Comparison of ENCODE assay signal across 28 mouse cellular contexts in genomic region chr5:122110625-122111024, GRCm38 (mm10). TPM values are rescaled to one million over a fixed set of nuclear protein-coding genes. Genes with fewer than 3 reads are reported as not detected.
DNase-seq lines count a peak whose midpoint lies in the region; ATAC-seq and TF ChIP-seq lines count a peak whose summit lies in the region.
"Had no signal": no experiment of that assay in that cellular context is flagged by ENCODE, and none has a peak within 500 bp of the region (broad histone marks: within the 10 kb centered on the region; RNA-seq: fewer than 3 reads in every experiment).

No protein-coding gene starts in this region.

- TF ChIP-seq EP300 in heart, postnatal 0 days (IDR thresholded peaks at IDR 0.05; ENCODE audit: low read depth), result peak; percentile 56; the same call in 1 of the 2 replicates

- peaks cover 14% of the 10 kb centered on the region for H3K4me1 ChIP-seq in heart, embryonic 12.5 days (replicated peaks)
- peaks cover 7% of the 10 kb centered on the region; the same call in 1 of the 2 replicates for H3K4me1 ChIP-seq in bone marrow, adult 2 months (ENCODE audit: control insufficient read depth, insufficient read depth, low read length)
- H3K4me1 ChIP-seq in heart, postnatal 0 days (ENCODE audit: control insufficient read depth, insufficient read depth), result no peaks in the 10 kb centered on the region
- H3K4me1 ChIP-seq: forebrain, embryonic 12.5 days; hindbrain, embryonic 15.5 days had no signal

- H3K27me3 ChIP-seq in heart, embryonic 12.5 days (replicated peaks), result no peaks in the 10 kb centered on the region
- H3K27me3 ChIP-seq in heart, postnatal 0 days (ENCODE audit: control insufficient read depth, insufficient read depth, low read length), result no peaks in the 10 kb centered on the region
- H3K27me3 ChIP-seq: embryonic facial prominence, embryonic 15.5 days; hindbrain, embryonic 15.5 days; kidney, embryonic 15.5 days had no signal

- H3K27ac ChIP-seq in gastrocnemius, adult 2 months, result no peak overlapping the region
- 0 out of 2 replicates have a peak overlapping the region, but pooled peaks have one; percentile 59 for H3K27ac ChIP-seq in heart, embryonic 12.5 days (ENCODE audit: poor library complexity, severe bottlenecking)
- H3K27ac ChIP-seq in bone marrow, adult 2 months (ENCODE audit: control insufficient read depth, insufficient read depth, low read depth, low read length, poor library complexity), result 0 out of 2 replicates have a peak overlapping the region, but pooled peaks have one; percentile 2
- H3K27ac ChIP-seq in heart, postnatal 0 days (ENCODE audit: low read depth), result peak overlapping the region; percentile 59
- H3K27ac ChIP-seq: embryonic facial prominence, embryonic 15.5 days; forebrain, embryonic 12.5 days; hindbrain, embryonic 15.5 days; kidney, embryonic 15.5 days had no signal

- H3K36me3 ChIP-seq in heart, embryonic 12.5 days, result peaks cover 23% of the 10 kb centered on the region
- peaks cover 16% of the 10 kb centered on the region for H3K36me3 ChIP-seq in heart, postnatal 0 days (replicated peaks; ENCODE audit: control insufficient read depth, insufficient read depth, low read length)
- H3K36me3 ChIP-seq: embryonic facial prominence, embryonic 15.5 days; forebrain, embryonic 12.5 days; hindbrain, embryonic 15.5 days; kidney, embryonic 15.5 days had no signal

- 76% methylated on average over 13 of the region's 13 CpGs for WGBS in heart, embryonic 12.5 days
- 81% methylated on average over 13 of the region's 13 CpGs for WGBS in bone marrow, adult 2 months
- 71% methylated on average over 13 of the region's 13 CpGs for WGBS in heart, postnatal 0 days

- H3K4me3 ChIP-seq in gastrocnemius, adult 2 months, result no peak overlapping the region
- no peak overlapping the region for H3K4me3 ChIP-seq in heart, embryonic 12.5 days
- H3K4me3 ChIP-seq in bone marrow, adult 2 months (replicated peaks; ENCODE audit: control insufficient read depth, low read depth, low read length), result no peak overlapping the region
- no peak overlapping the region for H3K4me3 ChIP-seq in heart, postnatal 0 days (ENCODE audit: low read depth, low read length)
- H3K4me3 ChIP-seq: embryonic facial prominence, embryonic 15.5 days; erythroblast, embryonic 14.5 days; forebrain, embryonic 12.5 days; hindbrain, embryonic 15.5 days; kidney, embryonic 15.5 days had no signal

- no peaks in the 10 kb centered on the region for H3K9me3 ChIP-seq in heart, embryonic 12.5 days (replicated peaks)
- H3K9me3 ChIP-seq in heart, postnatal 0 days (replicated peaks; ENCODE audit: control insufficient read depth, low read length), result no peaks in the 10 kb centered on the region
- H3K9me3 ChIP-seq: embryonic facial prominence, embryonic 15.5 days; forebrain, embryonic 12.5 days; hindbrain, embryonic 15.5 days; kidney, embryonic 15.5 days had no signal

- H3K9ac ChIP-seq in heart, embryonic 12.5 days, result no peak overlapping the region
- H3K9ac ChIP-seq in heart, postnatal 0 days (replicated peaks; ENCODE audit: low read depth, low read length), result no peak overlapping the region
- H3K9ac ChIP-seq: embryonic facial prominence, embryonic 15.5 days; forebrain, embryonic 12.5 days; forebrain, postnatal 0 days; hindbrain, embryonic 15.5 days; kidney, embryonic 15.5 days had no signal

- 0 out of 2 replicates have a peak, but pooled peaks have one; percentile 9 for ATAC-seq in heart, embryonic 12.5 days (ENCODE audit: insufficient number of reproducible peaks, low FRiP score)
- ATAC-seq in heart, postnatal 0 days (ENCODE audit: insufficient read depth, low read depth), result peak; percentile 3; the same call in 1 of the 2 replicates
- ATAC-seq: activated CD4-positive, CD25-positive, alpha-beta regulatory T cell, adult 4 months; forebrain, postnatal 0 days; intestine, embryonic 16.5 days; Patski had no signal

- no peak for TF ChIP-seq CTCF in gastrocnemius, adult 2 months (IDR thresholded peaks at IDR 0.05)
- TF ChIP-seq CTCF in bone marrow, adult 2 months (IDR thresholded peaks at IDR 0.05; ENCODE audit: control insufficient read depth, insufficient read depth, low read length), result no peak
- TF ChIP-seq CTCF in heart, postnatal 0 days (IDR thresholded peaks at IDR 0.05; ENCODE audit: low read depth), result no peak

- intact Hi-C loops in gastrocnemius, adult 2 months (cut with DNase I), result no loop called here
- intact Hi-C loops in gastrocnemius, postnatal 14 days (cut with DNase I; ENCODE audit: low total_unique reads), result no loop called here

- peak; percentile 11 for DNase-seq in gastrocnemius, adult 2 months
- DNase-seq in gastrocnemius, postnatal 14 days, result no peak
- DNase-seq in heart, adult 8-10 months (ENCODE audit: low spot score), result no peak
- no peak for DNase-seq in heart, postnatal 0 days (ENCODE audit: low spot score)
- DNase-seq in layer of hippocampus, adult 9-11 months, result no peak
- no peak for DNase-seq in gastrocnemius, postnatal 25 days
- DNase-seq: adrenal gland, postnatal 14 days; cerebellum, adult 18-20 months; cerebellum, adult 9-11 months; embryo, embryonic 11 days; forebrain, postnatal 0 days; kidney, adult 2 months had no signal

- no peak for TF ChIP-seq POLR2A in bone marrow, adult 2 months (IDR thresholded peaks at IDR 0.05; ENCODE audit: borderline replicate concordance, control insufficient read depth, low read depth, low read length)

- no peak overlapping the region for H3K4me2 ChIP-seq in heart, embryonic 12.5 days
- H3K4me2 ChIP-seq in heart, postnatal 0 days (ENCODE audit: low read depth, low read length), result no peak overlapping the region
- H3K4me2 ChIP-seq: embryonic facial prominence, embryonic 15.5 days; forebrain, embryonic 12.5 days; hindbrain, embryonic 15.5 days; kidney, embryonic 15.5 days had no signal

RNA-seq across cellular contexts. Expression of gene Myl2, which starts 9.9 kb away (rescaled TPM):
- total RNA-seq in gastrocnemius, adult 2 months (2021), result 1,000 to 10,000 TPM in 1 of 2 experiments, 100 to 1,000 TPM in 1; 776 to 2,566 TPM
- 1,000 to 10,000 TPM in 1 of 2 experiments, 100 to 1,000 TPM in 1; 675 to 1,272 TPM for total RNA-seq in gastrocnemius, postnatal 14 days (2021)
- 7,161 and 7,647 TPM in 2 replicates for polyA plus RNA-seq in heart, embryonic 12.5 days (2016; fragmentation: Nextera tagmentation; extraction: Ambion mirVana)
- total RNA-seq in heart, adult 8-10 months (2022), result over 10,000 TPM; 21,987 to 25,864 (median 23,706) TPM
- 4.3 and 6.0 TPM in 2 replicates for polyA plus RNA-seq in bone marrow, adult 2 months (2011; ENCODE audit: insufficient read depth, insufficient read length, low replicate concordance, missing spikeins)
- 7,568 and 8,637 TPM in 2 replicates for total RNA-seq in heart, postnatal 0 days (2014; rRNA removed; ENCODE audit: low replicate concordance)
- 15,488 and 15,525 TPM in 2 replicates for polyA plus RNA-seq in heart, postnatal 0 days (2015; fragmentation: Nextera tagmentation; extraction: Ambion mirVana)
- total RNA-seq in gastrocnemius, postnatal 25 days (2021), result 1,000 to 10,000 TPM in 1 of 2 experiments, 100 to 1,000 TPM in 1; 354 to 1,320 TPM
- total RNA-seq: adrenal gland, adult 18-20 months; adrenal gland, postnatal 14 days; common myeloid progenitor, adult 5-6 weeks had no signal
- polyA plus RNA-seq: activated CD4-positive, CD25-positive, alpha-beta regulatory T cell, adult 4 months; C2C12; erythroblast, embryonic 14.5 days; Patski had no signal

RNA-seq across cellular contexts. Expression of gene Ccdc63, which starts 30.0 kb away (rescaled TPM):
- not detected for total RNA-seq in gastrocnemius, adult 2 months (2021)
- total RNA-seq in gastrocnemius, postnatal 14 days (2021), result not detected
- 0.33 and 0.42 TPM in 2 replicates for polyA plus RNA-seq in heart, embryonic 12.5 days (2016; fragmentation: Nextera tagmentation; extraction: Ambion mirVana)
- under 1 TPM in 1 of 4 experiments, not detected in 3; 0.37 TPM for total RNA-seq in heart, adult 8-10 months (2022)
- 4.5 and 8.2 TPM in 2 replicates for polyA plus RNA-seq in bone marrow, adult 2 months (2011; ENCODE audit: insufficient read depth, insufficient read length, low replicate concordance, missing spikeins)
- not detected in 2 replicates for total RNA-seq in heart, postnatal 0 days (2014; rRNA removed; ENCODE audit: low replicate concordance)
- polyA plus RNA-seq in heart, postnatal 0 days (2015; fragmentation: Nextera tagmentation; extraction: Ambion mirVana), result 0.26 and 0.27 TPM in 2 replicates
- total RNA-seq in gastrocnemius, postnatal 25 days (2021), result not detected
- total RNA-seq: adrenal gland, postnatal 14 days; gastrocnemius, adult 18-20 months had no signal
- polyA plus RNA-seq: C2C12; embryonic facial prominence, embryonic 11.5 days; erythroblast, embryonic 14.5 days; forebrain, embryonic 12.5 days; hindbrain, embryonic 11.5 days; hindbrain, embryonic 15.5 days; intestine, embryonic 16.5 days; kidney, embryonic 15.5 days; Patski had no signal

RNA-seq across cellular contexts. Expression of gene Ppp1cc, which starts 47.5 kb away (rescaled TPM):
- total RNA-seq in gastrocnemius, adult 2 months (2021), result 100 to 1,000 TPM; 154 to 155 TPM
- total RNA-seq in gastrocnemius, postnatal 14 days (2021), result 100 to 1,000 TPM; 110 TPM
- polyA plus RNA-seq in heart, embryonic 12.5 days (2016; fragmentation: Nextera tagmentation; extraction: Ambion mirVana), result 222 and 230 TPM in 2 replicates
- 100 to 1,000 TPM in 3 of 4 experiments, 10 to 100 TPM in 1; 98.9 to 113 (median 108) TPM for total RNA-seq in heart, adult 8-10 months (2022)
- 221 and 312 TPM in 2 replicates for polyA plus RNA-seq in bone marrow, adult 2 months (2011; ENCODE audit: insufficient read depth, insufficient read length, low replicate concordance, missing spikeins)
- 199 and 295 TPM in 2 replicates for total RNA-seq in heart, postnatal 0 days (2014; rRNA removed; ENCODE audit: low replicate concordance)
- polyA plus RNA-seq in heart, postnatal 0 days (2015; fragmentation: Nextera tagmentation; extraction: Ambion mirVana), result 146 and 157 TPM in 2 replicates
- total RNA-seq in gastrocnemius, postnatal 25 days (2021), result 100 to 1,000 TPM; 111 to 125 TPM
